Mouse (Mus musculus) testis, adult 2 months (tissue): Measurements from ENCODE around the gene Ptprcap.

Experiments used
- CTCF ChIP-seq: fragments of 200-500 bp; IDR thresholded peaks from 2 replicates; pipeline ENCODE4 v1.5.1; 2012; ENCODE audit warnings: low read depth, mild to moderate bottlenecking, inconsistent platforms, low read length, moderate library complexity; ENCODE audit not compliant: control insufficient read depth, insufficient read depth, insufficient replicate concordance
- POLR2A ChIP-seq: fragments of 200-500 bp; IDR thresholded peaks from 2 replicates; pipeline ENCODE4 v1.6.1; 2012; ENCODE audit warnings: low read depth, mild to moderate bottlenecking, inconsistent platforms, low read length, moderate library complexity; ENCODE audit not compliant: control insufficient read depth

DNA sequence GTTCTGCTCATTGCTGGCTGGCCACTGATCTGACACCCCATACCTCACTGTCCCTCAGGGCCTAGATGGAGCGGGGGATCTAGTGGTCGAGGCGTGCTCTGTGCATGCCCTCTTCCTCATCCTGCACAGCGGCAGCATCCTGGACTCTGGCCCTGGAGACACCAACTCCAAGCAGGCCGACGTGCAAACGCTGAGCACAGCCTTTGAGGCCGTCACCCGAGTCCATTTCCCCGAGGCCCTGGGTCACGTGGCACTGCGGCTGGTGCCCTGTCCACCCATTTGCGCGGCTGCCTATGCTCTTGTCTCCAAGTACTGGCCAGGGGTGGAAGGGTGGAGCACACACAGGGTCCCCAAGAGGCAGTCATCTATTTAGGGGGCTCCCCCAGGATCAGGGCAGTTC is 46.8 kb upstream of the Ptprcap start:
- no peak for TF ChIP-seq CTCF
- TF ChIP-seq POLR2A = no peak
